Mouse (Mus musculus): ENCODE data around the gene Rab2b. TPM values are rescaled to one million over a fixed set of nuclear protein-coding genes. Genes with fewer than 3 reads are reported as not detected.
"Not testable (repeated sequence)": the region's sequence is repeated elsewhere in the genome, so short reads cannot be mapped to it uniquely, and the experiment has no call there.

Rab2b gene
- polyA plus RNA-seq, 1 experiment from 2014 or later = 59.0 TPM

DNA sequence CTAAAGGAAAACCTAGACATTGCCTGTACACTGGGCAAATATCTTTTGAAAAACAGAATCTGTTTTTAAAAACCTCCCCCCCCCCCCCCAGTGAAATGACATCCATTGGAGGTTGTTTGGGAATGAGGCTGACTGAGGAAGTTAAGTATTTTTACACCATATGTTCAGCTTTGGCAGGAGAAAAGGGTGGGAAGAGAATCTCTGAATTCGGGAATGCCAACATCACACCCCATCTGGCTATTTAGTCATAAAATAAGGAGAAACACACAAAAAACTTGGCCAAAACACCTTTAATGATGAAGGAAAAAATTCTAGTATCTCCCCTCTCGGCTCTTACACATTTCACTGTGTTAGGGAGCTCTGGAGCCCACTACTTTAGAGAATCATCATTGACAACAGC, 31.6 kb upstream of the Rab2b start:
- WGBS = 94% methylated on average over 2 of the region's 2 CpGs
- Histone ChIP-seq H3K4me3 (no peak overlapping the region), H3K4me2 (peak overlapping the region; percentile 65), H3K36me3 (peaks cover 40% of the 10 kb centered on the region), H3K9me3 (no peaks in the 10 kb centered on the region), H3K27me3 (no peaks in the 10 kb centered on the region), H3K27ac (replicated peaks) (no peak overlapping the region), H3K9ac (no peak overlapping the region), H3K4me1 (replicated peaks) (peaks cover 52% of the 10 kb centered on the region)
- ATAC-seq (ENCODE audit: low FRiP score, low read depth) = no peak

DNA sequence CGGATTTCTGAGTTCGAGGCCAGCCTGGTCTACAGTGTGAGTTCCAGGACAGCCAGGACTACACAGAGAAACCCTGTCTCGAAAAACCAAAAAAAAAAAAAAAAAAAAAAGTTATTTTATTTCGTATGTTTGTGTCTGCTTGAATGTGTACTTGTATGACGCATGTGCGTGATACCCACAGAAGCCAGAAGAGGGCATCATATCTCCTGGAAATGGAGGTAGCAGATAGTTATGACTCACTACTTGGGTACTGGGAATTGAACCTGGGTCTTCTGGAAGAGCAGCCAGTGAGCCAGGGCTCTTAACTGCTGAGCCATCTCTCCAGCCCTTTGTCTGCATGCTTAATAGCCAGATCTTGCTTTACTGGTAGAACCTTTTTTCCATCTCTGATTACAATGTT, 31.0 kb upstream of the Rab2b start:
- H3K36me3 ChIP-seq = peaks cover 40% of the 10 kb centered on the region
- ATAC-seq (ENCODE audit: low FRiP score, low read depth) = not testable (repeated sequence)
- H3K4me1 ChIP-seq (replicated peaks) = peaks cover 49% of the 10 kb centered on the region

DNA sequence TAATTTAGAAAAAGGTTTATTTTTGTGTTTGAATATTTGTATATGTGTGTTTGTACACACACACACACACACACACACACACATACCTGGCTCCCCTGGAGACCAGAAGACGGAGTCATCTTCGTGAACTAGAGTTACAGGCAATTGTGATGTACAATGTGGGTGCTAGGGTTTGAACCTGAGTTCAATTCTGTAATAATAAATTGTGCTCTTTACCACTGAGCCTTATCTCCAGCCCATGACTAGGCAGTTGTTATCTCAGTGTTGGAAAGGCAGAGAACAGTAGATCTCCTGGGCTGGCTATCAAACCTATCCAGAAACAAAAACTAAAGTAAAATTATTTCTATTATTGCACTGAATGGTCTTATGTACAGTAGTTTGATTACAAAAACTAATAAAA, 26.8 kb upstream of the Rab2b start:
- ATAC-seq (ENCODE audit: low FRiP score, low read depth) = no peak
- peaks cover 7% of the 10 kb centered on the region for H3K36me3 ChIP-seq
- H3K4me2 ChIP-seq = no peak overlapping the region
- 93% methylated on average over 2 of the region's 2 CpGs for WGBS
- no peak overlapping the region for H3K4me3 ChIP-seq
- H3K4me1 ChIP-seq (replicated peaks) = peaks cover 20% of the 10 kb centered on the region
- no peaks in the 10 kb centered on the region for H3K27me3 ChIP-seq
- H3K9ac ChIP-seq = no peak overlapping the region
- no peaks in the 10 kb centered on the region for H3K9me3 ChIP-seq
- 0 out of 2 replicates have a peak overlapping the region, but pooled peaks have one; percentile 55 for H3K27ac ChIP-seq (replicated peaks)

More for the DNA sequence above, 31.0 kb upstream of the Rab2b start:
- H3K27ac ChIP-seq (replicated peaks); H3K4me2 ChIP-seq; H3K27me3 ChIP-seq; H3K9me3 ChIP-seq; H3K4me3 ChIP-seq; H3K9ac ChIP-seq: not testable (repeated sequence)
- 93% methylated on average over 6 of the region's 6 CpGs for WGBS

DNA sequence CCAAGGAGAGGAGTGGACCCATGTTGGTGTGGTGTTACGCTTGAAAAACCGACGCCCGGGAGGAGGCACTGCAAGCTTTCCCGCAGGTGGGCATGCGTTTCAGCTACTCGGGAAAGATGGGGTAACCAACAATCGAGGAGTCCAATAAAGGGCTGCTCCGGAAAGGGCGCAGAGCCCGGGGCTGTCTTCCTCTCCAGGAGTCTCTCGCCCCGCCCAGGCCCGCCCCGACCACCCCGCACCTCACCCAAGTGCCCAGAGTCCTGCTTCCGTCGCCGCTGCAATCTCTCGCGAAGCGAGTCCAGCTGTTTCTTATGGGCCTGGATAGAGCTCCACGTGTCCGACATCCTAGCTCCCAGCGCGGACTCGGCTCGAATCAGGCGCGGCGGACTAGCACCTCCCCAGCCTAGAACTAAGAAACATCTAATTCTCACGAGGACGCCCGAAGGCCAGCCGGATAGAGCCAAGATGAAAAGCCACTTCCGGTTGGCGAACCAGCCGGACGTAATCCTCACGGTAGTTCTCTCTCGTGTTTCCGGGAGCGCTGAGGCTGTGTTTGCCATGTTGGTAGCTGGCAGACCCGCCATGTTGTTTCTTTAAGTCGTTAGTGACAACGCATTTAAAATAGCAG, 25.4 kb upstream of the Rab2b start, which contains the start of gene Mettl3:
Gene Mettl3, minus strand, starts transcription at position 485 of the 628 bp plus-strand sequence.
- under 1% methylated on average over 46 of the region's 46 CpGs for WGBS
- Histone ChIP-seq H3K4me2 (peak within 1 kb of the TSS; percentile 69), H3K4me1 (replicated peaks) (peaks cover 15% of the 10 kb centered on the region), H3K27ac (replicated peaks) (peak within 1 kb of the TSS; percentile 94), H3K27me3 (no peaks in the 10 kb centered on the region), H3K36me3 (peaks cover 11% of the 10 kb centered on the region), H3K9ac (peak within 1 kb of the TSS; percentile 71), H3K9me3 (no peaks in the 10 kb centered on the region), H3K4me3 (peak within 1 kb of the TSS; percentile 79)
- peak; percentile 95 for ATAC-seq (ENCODE audit: low FRiP score, low read depth)

DNA sequence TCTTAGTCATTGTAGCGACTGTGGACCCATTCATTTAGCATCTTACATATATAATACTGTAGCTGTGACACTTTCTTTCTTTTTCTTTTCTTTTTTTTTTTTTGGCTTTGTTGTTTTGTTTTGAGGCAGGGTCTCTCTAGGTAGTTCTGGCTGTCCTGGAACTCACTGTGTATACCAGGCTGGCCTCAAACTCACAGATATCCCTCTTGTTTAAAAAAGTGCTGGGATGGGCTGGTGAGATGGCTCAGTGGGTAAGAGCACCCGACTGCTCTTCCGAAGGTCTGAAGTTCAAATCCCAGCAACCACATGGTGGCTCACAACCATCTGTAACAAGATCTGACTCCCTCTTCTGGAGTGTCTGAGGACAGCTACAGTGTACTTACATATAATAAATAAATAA, 24.2 kb upstream of the Rab2b start:
- peaks cover 13% of the 10 kb centered on the region for H3K4me1 ChIP-seq (replicated peaks)
- 89% methylated on average over 3 of the region's 3 CpGs for WGBS
- not testable (repeated sequence) for H3K9me3 ChIP-seq; ATAC-seq (ENCODE audit: low FRiP score, low read depth); H3K27me3 ChIP-seq; H3K27ac ChIP-seq (replicated peaks); H3K9ac ChIP-seq
- peak overlapping the region; percentile 79; the same call in 1 of the 2 replicates for H3K4me3 ChIP-seq
- peaks cover 18% of the 10 kb centered on the region for H3K36me3 ChIP-seq
- H3K4me2 ChIP-seq = peak overlapping the region; percentile 69

DNA sequence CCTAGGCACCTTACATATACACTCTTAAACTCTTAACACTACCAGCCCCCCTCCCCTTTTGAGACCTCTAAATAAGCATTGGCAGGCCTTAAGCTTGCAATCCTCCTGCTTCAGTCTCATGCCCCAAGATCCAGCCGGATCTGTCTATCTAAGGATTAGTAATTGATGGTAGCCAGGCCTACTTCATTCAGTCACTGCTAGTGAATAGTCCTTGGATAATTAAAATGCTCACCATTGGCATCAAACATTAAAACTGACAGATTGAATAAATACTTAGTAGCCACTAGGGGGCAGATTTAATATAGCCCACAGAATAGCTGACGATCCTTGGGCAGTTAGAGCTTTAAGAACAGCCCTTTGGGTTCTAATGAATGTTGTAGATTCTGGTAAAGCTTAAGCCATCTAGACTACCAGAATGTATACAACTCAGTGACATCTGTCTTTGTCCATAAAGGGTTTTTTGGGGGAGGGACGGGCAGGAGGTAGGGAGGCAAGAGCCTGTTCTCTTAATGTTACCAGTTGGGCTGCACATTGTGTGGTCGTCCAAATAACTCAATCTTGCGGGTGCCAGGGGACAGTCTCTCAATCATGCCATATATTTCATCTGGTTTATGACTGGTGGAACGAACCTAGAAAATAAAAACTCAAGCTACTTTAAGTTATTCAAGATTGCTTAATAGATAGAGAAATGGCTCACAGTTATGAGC, 16.4 kb upstream of the Rab2b start:
- H3K4me3 ChIP-seq = no peak overlapping the region
- no peaks in the 10 kb centered on the region for H3K4me1 ChIP-seq (replicated peaks)
- peak; percentile 57 for ATAC-seq (ENCODE audit: low FRiP score, low read depth)
- no peaks in the 10 kb centered on the region for H3K27me3 ChIP-seq
- no peak overlapping the region for H3K9ac ChIP-seq
- H3K36me3 ChIP-seq = peaks cover 82% of the 10 kb centered on the region
- WGBS = 60% methylated on average over 6 of the region's 6 CpGs
- H3K27ac ChIP-seq (replicated peaks) = no peak overlapping the region
- H3K4me2 ChIP-seq = no peak overlapping the region
- no peaks in the 10 kb centered on the region for H3K9me3 ChIP-seq

DNA sequence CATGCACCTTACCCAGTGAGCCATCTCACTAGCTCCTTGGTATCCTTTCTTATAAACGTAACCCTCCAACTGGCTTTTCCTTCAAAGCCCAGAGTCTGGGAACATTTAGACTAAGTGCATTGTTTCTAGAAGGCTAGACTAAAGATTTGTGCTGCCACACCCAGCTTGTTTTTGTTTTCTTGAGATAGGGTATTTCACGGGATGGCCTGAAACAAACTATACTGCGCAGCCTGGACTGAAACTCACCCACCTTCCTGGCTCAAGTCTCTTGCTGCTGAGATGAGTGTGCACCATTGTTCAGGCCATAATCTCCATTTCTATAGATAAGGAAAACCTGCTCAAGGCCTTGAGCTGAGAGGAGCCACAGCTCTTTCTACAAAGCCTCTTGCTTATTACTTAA, 4.8 kb upstream of the Rab2b start:
- WGBS = 92% methylated on average over 3 of the region's 3 CpGs
- Histone ChIP-seq H3K27me3 (no peaks in the 10 kb centered on the region), H3K4me1 (replicated peaks) (peaks cover 15% of the 10 kb centered on the region), H3K9me3 (no peaks in the 10 kb centered on the region), H3K4me2 (no peak overlapping the region), H3K36me3 (peaks cover 34% of the 10 kb centered on the region), H3K27ac (replicated peaks) (no peak overlapping the region), H3K9ac (no peak overlapping the region), H3K4me3 (no peak overlapping the region)
- ATAC-seq (ENCODE audit: low FRiP score, low read depth) = no peak

DNA sequence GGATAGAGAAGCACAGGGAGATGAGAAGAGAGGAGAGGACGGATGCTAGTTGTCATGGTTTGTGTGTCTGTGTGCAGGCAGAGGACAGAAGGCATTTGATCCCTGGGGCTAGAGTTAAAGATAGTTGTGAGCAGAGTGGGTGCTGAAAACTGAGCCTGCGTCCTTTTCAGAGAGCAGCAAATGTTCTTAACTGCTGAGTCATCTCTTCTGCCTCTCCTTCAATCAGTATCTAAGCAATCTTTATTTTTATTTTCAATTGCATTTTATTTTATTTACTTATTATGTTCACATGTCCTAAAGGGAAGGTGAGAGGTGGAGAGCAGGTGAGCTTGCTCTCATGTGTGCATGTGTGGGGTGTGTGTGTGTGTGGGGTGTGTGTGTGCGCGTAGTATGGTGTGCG, 4.3 kb upstream of the Rab2b start:
- H3K27ac ChIP-seq (replicated peaks) = no peak overlapping the region
- no peak overlapping the region for H3K4me2 ChIP-seq
- H3K9me3 ChIP-seq = no peaks in the 10 kb centered on the region
- no peaks in the 10 kb centered on the region for H3K27me3 ChIP-seq
- H3K9ac ChIP-seq = no peak overlapping the region
- H3K4me3 ChIP-seq = no peak overlapping the region
- WGBS = 98% methylated on average over 5 of the region's 5 CpGs
- H3K4me1 ChIP-seq (replicated peaks) = peaks cover 15% of the 10 kb centered on the region
- no peak for ATAC-seq (ENCODE audit: low FRiP score, low read depth)
- H3K36me3 ChIP-seq = peaks cover 31% of the 10 kb centered on the region

DNA sequence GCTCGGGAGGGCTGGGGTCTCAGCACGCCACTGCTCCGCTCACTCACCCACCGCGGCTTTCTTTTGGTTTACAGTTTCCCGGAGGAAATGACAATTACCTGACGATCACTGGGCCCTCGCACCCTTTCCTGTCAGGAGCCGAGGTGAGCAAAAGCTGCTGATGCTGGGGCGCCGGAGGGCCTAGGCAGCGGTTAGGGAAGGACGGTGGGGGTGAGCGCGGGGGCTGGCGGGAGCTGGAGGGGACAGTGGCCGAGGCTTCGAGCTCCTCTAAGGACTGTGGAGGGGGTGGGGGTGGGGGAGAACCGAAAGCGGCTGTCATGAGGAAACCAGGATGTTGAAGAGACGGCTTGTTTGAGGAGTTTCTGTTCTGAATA, 389 bp upstream of the Rab2b start:
- Histone ChIP-seq H3K27me3 (no peaks in the 10 kb centered on the region), H3K4me2 (peak overlapping the region; percentile 63), H3K36me3 (peaks cover 12% of the 10 kb centered on the region), H3K4me1 (replicated peaks) (peaks cover 23% of the 10 kb centered on the region), H3K9me3 (no peaks in the 10 kb centered on the region), H3K4me3 (peak overlapping the region; percentile 80), H3K27ac (replicated peaks) (peak overlapping the region; percentile 88), H3K9ac (peak overlapping the region; percentile 82)
- 1% methylated on average over 19 of the region's 21 CpGs for WGBS
- no peak; the same call in 1 of the 2 replicates for ATAC-seq (ENCODE audit: low FRiP score, low read depth)

DNA sequence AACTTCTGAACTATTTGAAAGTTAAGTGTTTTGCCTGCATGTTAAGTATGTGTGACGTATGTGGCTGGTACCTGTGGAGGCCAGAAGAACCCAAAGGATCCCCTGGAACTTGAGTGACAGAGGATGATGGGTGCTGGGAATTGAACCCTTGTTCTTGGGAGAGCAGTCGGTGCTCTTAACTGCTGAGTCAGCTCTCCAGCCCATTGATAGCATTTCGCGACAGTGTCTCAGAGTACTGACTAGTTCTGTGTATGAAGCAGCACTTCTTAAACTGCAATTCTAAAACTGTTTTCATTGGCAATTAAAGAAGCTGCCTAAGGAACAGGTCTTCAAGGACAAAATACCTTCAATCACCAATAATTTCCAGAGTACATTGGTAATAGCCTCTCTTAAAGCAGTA, 2.1 kb downstream of the Rab2b start:
- Histone ChIP-seq H3K4me1 (replicated peaks) (peaks cover 23% of the 10 kb centered on the region), H3K4me3 (no peak overlapping the region), H3K27ac (replicated peaks) (no peak overlapping the region), H3K9me3 (no peaks in the 10 kb centered on the region), H3K9ac (no peak overlapping the region), H3K4me2 (no peak overlapping the region), H3K36me3 (peaks cover 32% of the 10 kb centered on the region), H3K27me3 (no peaks in the 10 kb centered on the region)
- ATAC-seq (ENCODE audit: low FRiP score, low read depth) = no peak
- 95% methylated on average over 4 of the region's 4 CpGs for WGBS

DNA sequence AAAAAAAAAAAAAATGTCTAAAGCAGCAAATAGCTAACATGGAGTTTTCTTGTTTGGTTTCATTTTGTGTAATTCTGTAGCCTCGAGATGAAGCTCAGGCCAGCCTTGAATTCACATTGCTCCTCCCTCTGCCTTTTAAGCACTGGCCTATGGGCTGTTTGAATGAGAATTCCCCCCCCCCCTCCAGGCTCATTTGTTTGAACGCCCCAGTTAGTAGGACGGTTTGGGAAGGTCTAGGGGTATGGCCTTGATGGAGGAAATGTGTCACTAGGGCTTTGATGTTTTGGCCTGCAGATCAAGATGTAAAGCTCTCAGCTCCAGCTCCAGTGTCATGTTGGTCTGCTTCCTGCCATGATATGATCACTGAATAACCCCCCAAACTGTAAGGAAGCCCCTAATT, 6.6 kb downstream of the Rab2b start:
- peaks cover 48% of the 10 kb centered on the region for H3K36me3 ChIP-seq

DNA sequence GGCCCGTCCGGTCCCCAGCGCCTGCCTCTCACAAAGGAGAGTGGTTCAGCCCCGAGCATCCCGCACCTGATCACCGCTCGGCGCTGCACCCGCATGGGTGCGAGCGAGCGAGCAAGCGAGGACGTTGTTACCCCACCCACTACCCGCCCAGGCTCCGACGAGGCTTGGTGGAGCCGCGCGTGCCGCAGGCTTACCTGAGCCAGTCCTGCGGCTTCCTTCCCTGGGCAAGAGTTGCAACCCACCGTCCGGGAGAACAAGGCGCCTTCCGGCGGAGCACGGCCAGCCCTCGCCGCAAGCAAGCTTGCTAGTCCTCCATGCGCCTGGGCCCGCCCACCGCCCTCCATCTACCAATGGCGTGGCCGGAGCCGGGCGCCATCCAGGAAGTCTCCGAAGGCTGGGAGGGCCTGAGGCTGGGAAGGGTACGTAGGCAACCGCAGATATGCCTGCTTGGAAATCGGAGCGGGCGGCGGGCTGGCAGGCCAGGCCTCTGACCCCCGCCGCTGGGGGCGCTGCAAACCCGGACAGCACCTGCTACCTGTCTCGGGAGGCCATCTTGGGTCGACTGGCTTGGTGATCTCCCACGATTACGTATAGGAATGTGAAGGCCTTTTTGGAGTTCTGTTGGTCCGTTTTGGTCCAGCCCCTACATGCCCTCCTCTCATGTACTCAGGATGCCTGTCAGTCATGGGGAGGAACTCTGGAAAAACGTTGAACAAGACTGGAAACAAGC, 21.7 kb downstream of the Rab2b start, which contains the start of gene Chd8:
Gene Chd8, minus strand, starts transcription at position 297 of the 730 bp plus-strand sequence.
- Histone ChIP-seq H3K9ac (peak within 1 kb of the TSS; percentile 93), H3K36me3 (0 out of 2 replicates have a peak, but pooled peaks cover 6% of the 10 kb centered on the region), H3K4me1 (replicated peaks) (peaks cover 25% of the 10 kb centered on the region), H3K4me3 (peak within 1 kb of the TSS; percentile 98), H3K27ac (replicated peaks) (peak within 1 kb of the TSS; percentile 96), H3K9me3 (no peaks in the 10 kb centered on the region), H3K4me2 (peak within 1 kb of the TSS; percentile 74), H3K27me3 (no peaks in the 10 kb centered on the region)
- ATAC-seq (ENCODE audit: low FRiP score, low read depth) = peak; percentile 100
- under 1% methylated on average over 54 of the region's 54 CpGs for WGBS

More for the DNA sequence above, 6.6 kb downstream of the Rab2b start:
- no peak for ATAC-seq (ENCODE audit: low FRiP score, low read depth)
- WGBS = 64% methylated on average over 3 of the region's 3 CpGs
- Histone ChIP-seq H3K4me3 (no peak overlapping the region), H3K27ac (replicated peaks) (no peak overlapping the region), H3K9ac (no peak overlapping the region), H3K9me3 (no peaks in the 10 kb centered on the region), H3K27me3 (no peaks in the 10 kb centered on the region), H3K4me2 (no peak overlapping the region), H3K4me1 (replicated peaks) (no peaks in the 10 kb centered on the region)

All from hindbrain, embryonic 15.5 days (tissue).